Mouse (Mus musculus) ovary, postnatal 36 days (tissue): ENCODE results near the gene Prkd2.

ENCODE experiments used
- DNase-seq: peaks from one replicate; pipeline ENCODE4 v3.0.0; 2022; ENCODE audit warnings: low spot score, mixed read lengths

Gene Prkd2

DNA sequence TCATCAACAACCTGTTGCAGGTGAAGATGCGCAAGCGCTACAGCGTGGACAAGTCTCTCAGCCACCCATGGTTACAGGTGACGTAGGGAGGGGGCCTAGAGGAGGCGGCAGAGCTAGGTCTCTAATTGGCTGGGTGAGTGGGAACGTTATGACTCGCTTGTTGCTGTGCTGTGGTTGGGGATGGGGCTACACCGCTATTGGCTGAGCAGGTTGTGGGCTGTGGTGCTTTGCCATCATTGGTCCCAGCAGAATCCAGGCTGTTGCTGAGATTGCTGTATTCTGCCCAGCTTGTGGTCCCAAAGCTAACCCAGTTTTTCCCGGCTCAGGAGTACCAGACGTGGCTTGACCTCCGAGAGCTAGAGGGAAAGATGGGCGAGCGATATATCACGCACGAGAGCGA is 26.8 kb downstream of the Prkd2 start:
- no peak for DNase-seq

DNA sequence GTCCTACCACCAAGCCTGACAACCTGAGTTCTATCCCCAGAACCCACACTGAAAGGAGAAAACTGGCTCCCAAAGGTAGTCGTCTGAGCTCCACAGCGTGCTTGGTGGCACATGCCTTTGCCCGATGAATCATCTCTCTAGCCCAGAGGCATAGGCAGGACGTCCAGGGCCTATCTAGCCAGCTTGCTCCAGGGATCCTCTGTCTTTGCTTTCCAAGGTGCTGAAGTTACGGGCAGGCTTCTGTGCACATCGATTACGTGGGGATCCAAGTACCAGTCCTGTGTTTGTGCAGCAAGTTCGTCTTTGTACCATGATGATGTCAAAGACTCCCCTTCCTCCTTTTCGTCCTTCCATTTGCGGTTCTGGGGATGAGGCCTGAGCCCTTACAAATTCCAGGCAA is 28.9 kb downstream of the Prkd2 start:
- DNase-seq, result no peak

DNA sequence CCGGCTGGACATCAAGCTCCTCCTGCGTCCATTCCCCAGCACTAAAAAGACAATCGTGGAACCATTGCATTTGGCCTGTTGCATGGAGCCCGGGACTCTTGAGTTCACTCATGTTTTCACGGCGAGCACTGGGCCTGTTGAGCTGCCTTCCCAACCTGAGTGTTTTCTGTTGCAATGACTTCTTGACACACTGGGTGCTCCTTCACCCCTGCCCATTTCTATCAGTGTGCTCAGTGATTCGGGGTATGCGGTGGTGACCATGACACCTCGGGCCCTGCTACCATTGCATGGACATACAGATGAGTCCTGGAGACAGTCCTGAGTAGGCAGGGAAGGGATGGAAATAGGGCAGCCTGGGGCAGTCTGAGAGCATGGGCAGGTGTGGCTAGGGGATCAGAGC is 29.8 kb downstream of the Prkd2 start:
- DNase-seq, result no peak

DNA sequence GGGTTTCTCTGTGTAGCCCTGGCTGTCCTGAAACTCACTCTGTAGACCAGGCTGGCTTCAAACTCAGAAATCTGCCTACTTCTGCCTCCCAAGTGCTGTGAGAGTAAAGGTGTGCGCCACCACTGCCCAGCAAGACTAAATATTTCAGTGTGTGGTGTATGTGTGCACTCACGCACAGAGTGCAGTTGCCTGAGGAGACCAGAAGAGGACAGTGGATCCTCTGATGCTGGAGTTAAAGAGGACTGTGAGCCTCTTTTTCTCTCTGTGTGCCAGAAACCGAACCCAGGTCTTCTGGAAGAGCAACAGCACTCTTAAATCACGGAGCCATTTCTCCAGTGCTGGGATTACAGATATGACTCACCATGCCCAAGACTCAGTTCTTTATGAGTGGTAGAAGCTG is 30.7 kb downstream of the Prkd2 start:
- no peak for DNase-seq

DNA sequence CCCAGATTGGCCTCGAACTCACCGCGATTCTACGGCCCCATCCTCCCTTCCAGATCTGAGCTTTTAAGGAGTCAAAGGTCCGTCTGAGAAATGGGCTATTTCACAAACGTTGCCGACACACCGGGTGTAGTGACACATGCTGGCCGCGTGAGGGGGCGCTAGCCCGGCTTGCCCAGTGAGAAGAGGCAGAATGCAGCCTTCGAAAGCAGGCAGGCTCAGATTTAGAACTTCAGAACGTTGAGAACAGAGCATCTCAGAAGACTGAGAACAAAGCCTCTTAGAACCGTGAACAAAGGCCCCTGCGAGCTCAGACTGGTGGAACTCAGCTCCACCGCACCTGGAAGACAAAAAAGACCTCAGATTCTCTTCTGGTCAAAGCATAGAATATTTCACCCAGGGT is 31.5 kb downstream of the Prkd2 start:
- peak; percentile 77 for DNase-seq

DNA sequence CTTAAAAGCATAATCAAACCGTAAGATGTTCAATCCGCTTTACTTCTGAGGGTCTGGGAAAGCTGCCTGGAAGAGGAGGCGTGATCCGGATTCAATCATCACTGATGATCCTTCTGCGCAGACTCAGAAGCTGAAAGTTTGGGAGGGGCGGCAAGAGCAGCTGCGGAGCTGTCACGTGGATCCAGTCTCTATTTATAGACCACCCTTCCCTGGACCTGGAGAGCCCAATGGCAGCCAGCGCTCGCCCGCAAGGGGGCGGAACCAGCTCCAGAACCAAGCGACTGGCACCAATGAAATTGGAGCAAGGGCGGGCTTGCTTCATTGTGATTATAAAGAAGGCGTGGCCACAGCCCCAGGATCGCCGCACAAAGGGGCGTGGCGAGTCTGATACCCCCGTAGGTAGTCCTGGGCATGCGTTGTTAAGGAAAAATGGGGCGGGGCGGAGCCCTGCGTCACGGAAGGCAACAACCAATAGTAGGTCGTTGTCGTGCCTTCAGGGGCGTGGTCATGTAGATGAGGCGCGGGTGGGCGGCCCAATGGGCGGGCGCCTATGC is 32.1 kb downstream of the Prkd2 start:
- peak; percentile 99 for DNase-seq

DNA sequence AGATGAGACGGTGACA is 32.4 kb downstream of the Prkd2 start, which contains the start of gene Dact3:
Dact3 (plus strand) TSS at position 8 of the 16 bp plus-strand sequence.
- no peak for DNase-seq

DNA sequence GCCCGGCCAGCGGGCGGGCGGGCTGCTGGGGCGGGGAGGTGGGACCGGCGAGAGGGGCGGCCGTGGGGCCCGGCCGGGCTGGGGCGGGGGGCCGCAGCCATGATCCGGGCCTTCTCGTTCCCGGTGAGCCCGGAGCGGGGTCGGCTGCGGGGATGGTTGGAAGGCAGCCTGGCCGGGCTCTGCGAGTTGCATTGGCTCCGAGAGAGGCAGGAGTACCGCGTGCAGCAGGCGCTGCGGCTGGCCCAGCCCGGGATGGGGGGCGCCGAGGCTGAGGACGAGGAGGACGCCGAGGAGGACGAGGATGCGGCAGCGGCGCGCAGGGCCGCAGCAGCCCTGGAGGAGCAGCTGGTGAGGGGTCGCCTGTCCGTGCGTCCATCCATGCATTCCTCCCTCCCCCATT is 32.6 kb downstream of the Prkd2 start:
- DNase-seq, result no peak

DNA sequence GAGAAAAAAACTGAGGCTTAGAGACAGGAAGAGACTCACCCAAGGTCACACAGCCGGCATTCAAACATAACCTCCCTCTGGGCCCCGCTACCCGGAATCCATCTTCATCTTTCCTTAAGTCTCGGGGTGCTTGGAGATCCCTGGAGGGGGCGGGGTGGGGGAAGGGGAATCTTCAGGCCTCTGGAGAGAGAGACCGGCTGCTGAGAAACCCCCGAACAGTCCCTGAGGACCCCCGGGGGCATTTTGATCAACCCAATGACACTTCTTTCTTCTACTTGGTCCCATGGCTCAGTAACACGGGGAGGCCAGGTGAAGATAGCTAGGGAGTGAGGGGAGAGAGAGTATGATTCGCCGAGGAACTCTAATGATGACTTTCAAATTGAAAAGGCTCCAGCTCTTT is 33.3 kb downstream of the Prkd2 start:
- DNase-seq, result no peak

DNA sequence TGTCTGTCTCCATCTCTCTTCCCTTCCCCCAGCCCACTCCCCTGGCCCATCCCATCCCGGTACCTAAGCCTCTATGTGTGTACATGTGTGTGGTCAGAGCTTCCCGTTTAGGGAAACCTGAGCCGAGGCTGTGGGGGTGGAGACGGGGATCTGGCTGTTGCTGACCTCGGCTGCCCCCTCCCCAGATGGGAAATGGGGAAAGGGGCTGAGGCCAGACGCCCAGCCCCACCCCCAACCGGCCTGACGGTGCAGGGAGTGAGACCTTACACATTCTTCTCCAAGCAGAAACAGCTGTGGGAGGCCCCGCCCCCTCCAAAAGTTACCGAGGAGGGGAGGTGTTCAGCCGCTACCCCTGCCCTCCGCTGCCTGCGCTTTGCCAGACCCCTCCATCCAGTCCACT is 33.9 kb downstream of the Prkd2 start:
- DNase-seq, result no peak

DNA sequence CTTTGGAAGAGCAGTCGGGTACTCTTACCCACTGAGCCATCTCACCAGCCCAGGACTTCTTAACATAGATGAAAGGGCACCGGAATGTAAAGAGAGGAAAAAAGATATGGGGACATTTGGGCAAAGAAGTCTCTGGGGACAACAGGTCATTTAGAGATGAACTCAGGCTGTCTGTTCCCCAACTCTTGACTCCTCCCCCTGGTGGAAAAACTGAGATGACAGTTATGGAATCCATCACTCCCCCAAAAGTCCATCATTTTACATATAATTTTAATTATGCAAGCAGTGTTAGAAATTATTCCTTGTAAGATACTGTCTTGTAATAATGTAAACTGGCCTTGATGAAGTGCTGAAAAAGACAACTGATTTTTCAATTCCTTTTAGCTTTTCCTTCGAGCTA is 35.0 kb downstream of the Prkd2 start:
- DNase-seq, result no peak

DNA sequence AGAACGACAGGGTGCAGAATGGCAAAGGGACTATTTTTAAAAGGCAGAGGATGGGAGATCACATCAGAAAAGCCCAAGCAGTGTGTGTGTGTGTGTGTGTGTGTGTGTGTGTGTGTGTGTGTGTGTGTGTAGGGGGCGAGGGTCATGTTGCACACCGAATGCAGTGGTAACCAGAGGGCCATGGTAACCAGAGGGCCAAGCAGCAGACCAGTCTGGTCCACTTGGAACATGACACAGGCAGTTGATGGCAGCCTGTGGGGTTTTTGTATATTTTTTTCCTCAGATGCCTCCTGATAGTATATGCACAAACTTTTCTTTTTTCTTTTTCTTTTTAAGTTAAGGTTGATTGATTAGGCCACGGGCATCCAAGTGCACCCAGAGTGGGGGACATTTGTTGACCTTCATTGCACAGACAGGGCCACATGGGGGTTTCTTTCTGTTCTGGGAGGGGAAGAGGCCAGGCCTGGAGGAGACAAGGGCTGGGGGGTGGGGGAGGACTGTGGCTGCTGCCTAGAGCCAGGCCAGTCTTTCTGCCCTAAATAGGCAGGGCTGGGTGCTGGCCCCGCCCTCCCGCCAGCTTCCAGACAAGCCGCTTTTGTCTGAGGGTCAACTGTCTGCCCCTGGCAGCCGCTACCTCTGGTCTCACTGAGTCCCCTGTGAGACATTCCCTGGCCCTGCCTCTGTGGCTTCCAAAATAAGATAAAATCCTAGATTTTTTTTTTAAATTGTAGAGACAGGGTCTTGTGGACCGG is 37.3 kb downstream of the Prkd2 start:
- peak; percentile 47 for DNase-seq

DNA sequence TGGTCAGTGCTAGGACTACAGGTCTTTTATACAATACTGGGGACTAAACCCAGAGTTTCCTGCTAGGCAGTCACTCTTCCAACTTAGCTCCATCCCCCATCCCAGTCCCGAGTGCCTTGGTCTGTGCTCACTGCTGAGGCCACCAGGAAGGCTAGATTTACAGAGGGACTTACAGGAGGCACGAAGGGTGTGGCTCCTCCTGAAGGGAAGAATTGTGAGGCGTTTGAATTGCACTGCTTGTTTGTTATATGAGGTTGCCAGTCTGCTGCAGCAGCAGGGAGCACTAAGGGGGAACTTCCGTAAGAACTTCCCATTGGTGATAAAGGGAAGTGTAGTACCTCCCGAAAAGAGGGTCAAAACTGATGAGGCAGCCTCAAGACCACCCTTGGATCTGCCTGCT is 37.9 kb downstream of the Prkd2 start:
- no peak for DNase-seq

DNA sequence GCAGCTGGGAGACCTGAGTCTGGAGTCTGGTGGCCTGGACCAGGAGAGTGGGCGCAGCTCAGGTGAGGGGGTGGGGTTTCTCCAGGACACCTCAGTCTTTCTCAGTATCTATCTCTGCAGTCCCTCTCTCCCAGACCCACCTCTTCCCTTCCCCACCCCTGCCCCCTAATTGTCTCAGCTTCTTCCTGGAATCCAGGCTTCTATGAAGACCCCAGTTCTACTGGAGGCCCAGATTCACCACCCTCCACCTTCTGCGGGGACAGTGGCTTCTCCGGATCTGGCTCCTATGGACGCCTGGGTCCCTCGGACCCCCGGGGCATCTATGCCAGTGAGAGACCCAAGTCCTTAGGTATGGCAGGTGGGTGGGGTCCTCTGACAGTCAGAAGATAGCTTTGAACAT is 40.5 kb downstream of the Prkd2 start:
- DNase-seq, result no peak

DNA sequence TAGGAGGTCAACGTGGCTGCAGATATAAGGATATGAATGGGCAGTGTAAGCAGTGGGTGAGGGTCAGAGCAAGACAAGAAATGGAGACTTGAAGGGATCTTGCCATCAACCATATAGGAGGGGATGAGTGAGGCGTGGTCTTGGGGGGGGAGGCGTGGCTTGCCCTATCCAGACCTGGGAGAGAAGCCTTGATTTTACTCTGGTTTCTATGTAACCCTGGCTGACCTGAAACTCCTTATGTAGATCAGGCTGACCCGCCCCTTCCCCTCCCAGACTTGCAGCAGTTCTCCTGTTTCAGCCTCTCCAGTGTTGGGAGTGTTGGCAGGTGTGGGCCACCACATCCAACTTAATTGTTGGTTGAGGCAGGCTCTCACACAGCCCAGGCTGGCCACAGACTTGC is 41.6 kb downstream of the Prkd2 start:
- no peak for DNase-seq

DNA sequence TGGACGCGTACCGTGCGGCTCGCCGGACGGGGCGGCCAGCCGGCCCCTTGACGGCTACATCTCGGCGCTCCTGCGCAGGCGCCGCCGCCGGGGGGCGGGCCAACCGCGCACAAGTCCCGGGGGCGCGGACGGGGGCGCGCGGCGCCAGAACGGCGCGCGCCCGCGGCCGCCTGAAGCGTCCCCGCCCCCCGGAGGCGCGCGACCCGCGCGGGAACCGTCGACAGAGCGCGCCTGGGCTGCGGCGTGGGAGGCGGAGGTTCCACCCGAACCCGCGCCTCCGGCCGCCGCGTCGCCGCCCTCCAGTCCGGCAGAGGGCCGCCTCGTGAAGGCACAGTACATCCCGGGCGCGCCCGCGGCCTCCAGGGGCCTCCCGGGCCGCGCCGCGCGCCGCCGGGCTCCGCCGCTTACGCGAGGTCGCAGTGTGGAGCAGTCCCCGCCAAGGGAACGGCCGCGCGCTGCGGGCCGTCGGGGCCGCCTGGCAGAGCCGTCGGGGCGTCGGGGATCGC is 42.6 kb downstream of the Prkd2 start:
- no peak for DNase-seq

DNA sequence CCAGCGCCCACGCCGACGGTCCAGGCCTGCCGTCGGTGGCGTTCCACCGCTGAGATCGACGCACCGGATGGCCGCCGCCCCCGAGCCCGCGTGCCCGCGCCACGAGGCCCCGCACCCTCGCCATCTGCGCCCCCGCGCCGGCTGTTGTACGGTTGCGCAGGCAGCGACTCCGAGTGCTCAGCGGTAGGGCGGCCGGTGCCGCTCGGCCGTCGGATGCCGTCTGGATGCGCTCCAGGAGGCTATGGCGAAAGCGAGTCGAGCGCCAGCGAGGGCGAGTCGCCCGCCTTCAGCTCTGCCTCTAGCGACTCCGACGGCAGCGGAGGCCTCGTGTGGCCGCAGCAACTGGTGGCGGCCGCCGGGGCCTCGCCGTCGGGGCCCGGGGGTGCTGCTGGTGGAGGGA is 43.2 kb downstream of the Prkd2 start:
- DNase-seq, result no peak

DNA sequence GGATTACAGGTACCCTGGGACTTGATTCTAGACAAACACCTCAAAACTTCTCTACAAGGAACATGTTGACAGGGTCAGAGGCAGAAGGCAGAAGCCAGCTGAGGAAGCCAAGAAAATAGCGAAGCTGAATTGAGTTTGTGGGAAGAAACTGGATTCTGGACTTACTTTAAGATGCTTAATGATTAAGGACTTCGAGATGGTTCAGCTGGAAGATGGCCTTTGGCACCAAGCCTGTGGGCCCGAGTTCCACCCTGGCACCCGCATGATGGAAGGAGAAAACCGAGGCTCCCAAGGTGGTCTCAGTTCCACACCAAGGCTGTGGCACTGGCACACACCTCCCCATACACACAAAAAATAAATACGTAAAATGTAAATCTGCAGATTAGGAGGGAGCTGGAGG is 47.8 kb downstream of the Prkd2 start:
- no peak for DNase-seq

DNA sequence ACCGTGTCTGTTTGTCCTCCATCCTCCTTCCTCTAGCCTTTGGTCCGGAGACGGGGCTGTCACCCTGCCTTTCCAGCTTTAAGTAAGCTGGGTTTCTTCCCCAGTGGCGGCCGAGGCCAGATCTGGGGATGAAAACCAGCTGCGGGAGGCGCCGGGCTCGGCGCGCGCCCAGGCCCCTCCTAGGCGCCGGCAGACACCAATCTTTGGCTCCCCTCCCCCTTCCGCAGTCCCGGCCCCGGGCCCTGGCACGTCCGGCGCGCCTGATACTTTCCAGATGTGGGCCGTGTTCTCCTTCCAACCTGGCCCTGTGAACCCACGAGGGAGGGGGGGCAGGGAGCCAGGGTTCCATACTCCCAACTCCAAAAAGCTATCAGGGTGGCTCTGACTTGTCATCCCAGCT is 48.2 kb downstream of the Prkd2 start:
- peak; percentile 74 for DNase-seq

DNA sequence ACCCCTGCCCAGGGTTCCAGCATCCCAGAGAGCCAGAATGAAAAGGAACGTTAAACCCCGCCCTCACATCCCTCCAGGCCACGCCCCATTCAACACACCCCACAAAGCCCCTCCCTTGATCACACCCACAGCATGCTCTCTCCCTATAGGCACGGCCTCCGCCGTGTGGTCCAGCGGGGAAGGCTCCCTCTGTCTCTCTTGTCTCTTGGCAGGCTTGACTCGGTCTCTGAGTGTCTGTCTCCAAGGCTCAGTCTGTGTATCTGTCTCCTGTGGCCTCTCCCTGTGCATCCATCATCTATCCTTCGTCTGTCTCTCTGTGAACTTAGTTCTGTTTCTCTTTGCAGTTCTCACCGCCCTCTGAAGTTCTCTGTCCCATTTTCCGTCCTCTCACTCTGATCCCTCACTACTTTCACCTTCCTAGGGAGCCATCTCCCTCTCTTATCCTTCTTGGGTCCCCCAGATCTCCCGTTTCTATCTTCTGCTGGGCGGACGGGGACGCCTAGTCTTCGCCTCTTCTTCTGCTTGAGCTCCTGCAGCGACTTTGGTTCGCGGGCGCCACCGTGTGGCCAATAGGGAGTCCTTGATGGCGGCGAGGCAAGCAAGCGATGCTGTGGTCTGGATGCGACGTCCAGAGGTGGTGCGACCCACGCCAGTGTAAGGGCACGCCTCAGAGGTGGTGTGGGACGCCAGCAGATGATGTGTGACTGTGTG is 49.1 kb downstream of the Prkd2 start, which contains the start of gene Gng8:
Gng8 (plus strand) TSS at position 146 of the 711 bp plus-strand sequence.
- peak; percentile 82 for DNase-seq

DNA sequence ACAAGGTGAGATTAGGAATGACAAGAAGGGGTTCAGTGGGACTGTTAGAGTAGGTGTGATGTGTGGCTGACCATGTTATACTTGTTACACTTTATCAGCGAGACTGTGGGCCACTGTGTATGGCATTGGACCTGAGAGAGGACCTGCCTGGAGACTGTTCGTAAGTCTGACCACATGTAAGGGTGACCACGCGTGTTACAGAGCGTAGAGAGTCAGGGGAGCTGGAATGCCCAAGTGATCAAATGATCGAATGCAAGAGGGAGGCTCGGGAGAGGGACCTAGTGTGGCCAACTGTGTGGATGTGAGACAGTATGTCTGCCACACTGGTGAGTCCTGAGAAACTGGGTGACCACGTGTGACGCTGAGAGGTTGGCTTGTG is 49.6 kb downstream of the Prkd2 start:
- no peak for DNase-seq

DNA sequence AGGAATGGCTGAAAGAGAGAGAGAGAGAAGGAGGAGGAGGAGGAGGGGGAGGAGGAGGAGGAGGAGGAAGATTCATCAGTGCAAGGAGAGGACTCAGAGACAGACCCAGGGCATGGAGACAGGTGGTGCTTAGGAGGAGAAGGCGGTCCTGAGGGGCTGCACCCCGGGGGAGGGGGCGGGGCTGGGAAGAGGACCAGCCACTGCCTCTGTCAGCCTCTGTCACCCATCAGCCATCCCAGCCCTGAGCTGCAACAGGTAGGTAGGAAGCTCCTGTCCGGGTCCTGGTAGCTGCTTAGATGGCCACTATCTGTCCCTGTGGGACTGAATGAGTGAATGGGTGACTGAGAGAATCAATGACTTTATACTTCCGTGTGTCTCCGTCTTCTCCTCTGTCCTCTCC is 50.9 kb downstream of the Prkd2 start:
- DNase-seq, result no peak

DNA sequence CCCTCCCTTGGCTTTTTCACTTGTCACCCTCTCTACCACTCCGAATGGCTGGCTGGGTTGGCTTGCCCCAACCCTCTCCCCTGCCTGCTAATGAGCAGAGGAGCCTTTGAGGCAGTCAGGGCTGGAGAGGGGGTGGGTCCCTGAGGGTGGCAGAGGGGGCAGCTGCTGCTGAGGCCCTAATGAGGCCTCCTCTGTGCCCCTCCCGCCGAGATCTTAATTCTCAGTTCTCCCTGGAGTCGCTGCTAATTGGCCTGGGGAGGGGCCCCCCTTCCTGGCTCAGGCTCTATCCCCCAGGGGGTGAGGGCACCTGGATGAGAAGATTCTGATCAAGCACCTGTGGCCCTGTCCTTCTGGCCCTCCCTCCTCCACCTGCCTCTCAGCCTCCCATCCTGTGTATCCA is 51.6 kb downstream of the Prkd2 start:
- DNase-seq, result no peak

DNA sequence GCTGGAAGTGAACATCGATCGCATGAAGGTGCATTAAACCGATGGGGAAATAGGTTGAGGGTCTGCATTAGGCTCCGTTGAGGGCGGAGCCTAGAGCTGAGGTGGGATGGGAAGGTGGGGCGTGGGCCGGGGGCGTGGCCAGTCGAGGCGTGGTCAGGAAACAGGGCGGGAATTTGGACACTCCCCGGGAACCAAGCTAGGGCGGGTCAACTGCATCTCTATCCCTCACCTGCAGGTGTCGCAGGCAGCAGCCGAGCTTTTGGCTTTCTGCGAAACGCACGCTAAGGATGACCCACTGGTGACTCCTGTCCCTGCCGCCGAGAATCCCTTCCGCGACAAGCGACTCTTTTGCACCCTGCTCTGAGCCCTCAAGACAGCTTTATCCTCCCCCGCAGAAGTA is 52.3 kb downstream of the Prkd2 start:
- DNase-seq, result peak; percentile 72
